Mouse (Mus musculus) midbrain, embryonic 14.5 days (tissue): ENCODE measurements around the gene Cdc42ep3. TPM values are rescaled to one million over a fixed set of nuclear protein-coding genes. Genes with fewer than 3 reads are reported as not detected.

Experiments used
- ATAC-seq: fragments of 200-750 bp; cut with Nextera tagmentation; 2 replicates; pipeline ENCODE4 v1.8.0; 2017; ENCODE audit warnings: moderate number of reproducible peaks, moderate library complexity; ENCODE audit not compliant: low FRiP score, low TSS enrichment
- DNase-seq: peaks from one replicate; pipeline ENCODE4 v3.0.0-alpha.2; 2015
- H3K27ac ChIP-seq: fragments of 300-500 bp; sonication (generic); replicated peaks from 2 replicates; pipeline ENCODE4 v1.5.1; 2014; ENCODE audit warnings: mild to moderate bottlenecking, low read depth, low read length, moderate library complexity
- H3K27me3 ChIP-seq: fragments of 300-500 bp; sonication (generic); 2 replicates; pipeline ENCODE4 v1.6.1; 2014; ENCODE audit warnings: low read length, control low read depth, mixed read lengths; ENCODE audit not compliant: control insufficient read depth, insufficient read depth
- H3K36me3 ChIP-seq: fragments of 300-500 bp; sonication (generic); 2 replicates; pipeline ENCODE4 v1.6.1; 2014; ENCODE audit warnings: low read length, control low read depth; ENCODE audit not compliant: control insufficient read depth, insufficient read depth
- H3K4me1 ChIP-seq: fragments of 300-500 bp; sonication (generic); 2 replicates; pipeline ENCODE4 v1.6.1; 2014; ENCODE audit warnings: mild to moderate bottlenecking, antibody characterized with exemption, low read length, control low read depth; ENCODE audit not compliant: control insufficient read depth, insufficient read depth
- H3K4me2 ChIP-seq: fragments of 300-500 bp; sonication (generic); 2 replicates; pipeline ENCODE4 v1.6.1; 2014; ENCODE audit warnings: mild to moderate bottlenecking, low read length, moderate library complexity
- H3K4me3 ChIP-seq: fragments of 300-500 bp; sonication (generic); replicated peaks from 2 replicates; pipeline ENCODE4 v1.5.1; 2014; ENCODE audit warnings: low read depth, low read length
- H3K9ac ChIP-seq: fragments of 300-500 bp; sonication (generic); replicated peaks from 2 replicates; pipeline ENCODE4 v1.6.1; 2014; ENCODE audit warnings: mild to moderate bottlenecking, low read length, moderate library complexity
- H3K9me3 ChIP-seq: fragments of 300-500 bp; sonication (generic); 2 replicates; pipeline ENCODE4 v1.6.1; 2016; ENCODE audit warnings: low read length, control low read depth, mixed read lengths; ENCODE audit not compliant: control insufficient read depth
- WGBS: fragments of 180-500 bp; shearing (Covaris S2); extraction: QIAGEN DNeasy Blood & Tissue Kit; methylation state at CpG from one replicate; pipeline ENCODE4 v1.1.7; 2014; 5-methylcytosine and 5-hydroxymethylcytosine counted together
- polyA plus RNA-seq: library from polyadenylated mRNA; unstranded; fragments of >200 nt; fragmentation: Nextera tagmentation; extraction: Ambion mirVana; gene quantifications from 2 replicates; pipeline ENCODE4 v1.2.1, GENCODE M21; 2014

The Cdc42ep3 gene
- polyA plus RNA-seq, 1 experiment from 2014 or later, result 46.5 TPM

DNA sequence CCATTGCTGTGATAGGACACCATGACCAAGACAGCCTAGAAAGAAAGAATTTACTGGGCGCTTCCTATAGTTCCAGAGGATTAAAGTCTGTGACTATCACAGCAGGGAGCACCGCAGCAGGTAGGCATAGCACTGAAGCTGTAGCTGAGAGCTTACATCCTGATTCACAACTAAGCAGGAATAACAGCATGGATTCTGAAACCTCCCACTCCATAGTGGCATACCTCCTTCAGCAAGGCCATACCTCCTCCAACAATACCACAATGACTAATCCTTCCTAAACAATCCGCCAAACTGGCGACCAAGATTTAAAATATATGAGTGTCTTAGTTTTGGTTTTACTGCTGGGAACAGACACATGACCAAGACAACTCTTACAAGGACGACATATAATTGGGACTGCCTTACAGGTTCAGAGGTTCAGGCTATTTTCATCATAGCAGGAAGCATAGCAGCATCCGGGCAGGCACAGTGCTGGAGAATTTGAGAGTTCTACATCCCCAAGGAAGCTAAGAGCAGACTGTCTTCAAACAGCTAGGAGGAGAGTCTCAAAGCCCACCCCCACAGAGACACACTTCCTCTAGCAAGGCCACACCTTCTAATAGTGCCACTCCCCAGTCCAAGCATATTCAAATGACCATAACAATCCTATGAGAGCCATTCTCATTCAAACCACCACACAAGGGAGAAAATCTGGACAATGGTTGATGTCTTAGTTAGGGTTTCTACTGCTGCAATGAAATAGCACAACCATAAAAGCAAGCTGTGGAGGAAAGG lies 21.7 kb upstream of the Cdc42ep3 start:
- H3K36me3 ChIP-seq, result no peaks in the 10 kb centered on the region
- no peaks in the 10 kb centered on the region for H3K27me3 ChIP-seq
- H3K9ac ChIP-seq, result no peak overlapping the region
- DNase-seq (no peak), ATAC-seq (no peak)
- no peaks in the 10 kb centered on the region for H3K9me3 ChIP-seq
- WGBS, result 61% methylated on average over 6 of the region's 6 CpGs
- no peaks in the 10 kb centered on the region for H3K4me1 ChIP-seq
- H3K4me3 ChIP-seq, result no peak overlapping the region
- no peak overlapping the region for H3K27ac ChIP-seq
- H3K4me2 ChIP-seq, result no peak overlapping the region

DNA sequence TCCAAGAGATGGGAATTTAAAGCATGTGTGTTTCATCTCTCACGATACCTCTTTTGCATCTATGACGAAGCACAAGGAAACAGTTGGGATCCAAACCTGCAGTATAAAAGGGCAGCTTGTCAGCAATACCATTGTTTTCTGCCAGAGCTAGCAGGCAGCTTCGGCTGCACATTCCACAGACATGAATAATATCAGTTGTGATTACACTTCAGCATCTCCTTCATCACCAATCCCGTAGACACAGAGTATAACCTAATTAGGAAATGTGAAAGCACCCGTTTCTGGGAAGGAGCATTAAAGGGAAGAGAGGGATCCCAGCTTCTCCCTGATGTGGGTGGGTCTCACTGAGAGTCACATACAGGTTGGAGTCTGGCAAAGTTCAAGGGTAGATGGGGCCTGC lies 18.1 kb upstream of the Cdc42ep3 start:
- H3K27ac ChIP-seq, result no peak overlapping the region
- H3K4me3 ChIP-seq, result no peak overlapping the region
- H3K9me3 ChIP-seq, result no peaks in the 10 kb centered on the region
- H3K36me3 ChIP-seq, result no peaks in the 10 kb centered on the region
- H3K4me2 ChIP-seq, result no peak overlapping the region
- H3K27me3 ChIP-seq, result no peaks in the 10 kb centered on the region
- DNase-seq, result no peak
- no peak overlapping the region for H3K9ac ChIP-seq
- WGBS, result 79% methylated on average over 5 of the region's 5 CpGs
- no peak for ATAC-seq
- no peaks in the 10 kb centered on the region for H3K4me1 ChIP-seq

DNA sequence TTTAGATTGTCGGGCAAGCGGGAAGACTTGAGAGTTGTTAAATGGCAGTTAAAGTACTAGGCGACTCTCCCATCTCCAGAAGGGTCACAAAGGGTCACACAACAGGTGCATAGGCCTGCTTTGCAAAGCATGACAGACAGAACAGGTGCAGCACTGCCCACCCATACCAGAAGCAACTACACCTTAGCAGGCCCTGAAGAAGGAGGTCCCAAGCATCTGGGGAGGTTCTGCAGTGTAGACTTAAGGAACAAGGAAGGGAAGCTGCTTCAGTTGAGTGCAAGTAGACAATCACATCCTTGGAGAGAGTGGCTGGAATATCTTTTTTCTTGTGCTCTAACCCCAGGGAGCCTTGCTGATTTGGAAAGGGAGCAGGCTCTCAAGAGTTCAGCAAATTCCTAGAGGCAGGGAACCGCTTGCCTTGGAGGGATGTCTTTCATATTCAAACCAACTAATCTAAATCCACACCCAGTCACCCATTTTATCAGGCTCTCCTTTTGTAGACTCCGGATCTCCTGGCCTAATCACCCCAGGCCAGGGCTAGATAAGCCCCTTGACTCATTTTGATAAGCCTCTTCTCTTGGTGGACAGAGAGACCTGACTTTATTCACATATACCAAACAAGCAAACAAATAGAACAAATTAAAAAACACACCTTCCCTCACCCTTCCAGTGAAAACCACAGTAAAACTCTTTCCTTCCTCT lies 10.0 kb upstream of the Cdc42ep3 start:
- H3K9ac ChIP-seq, result no peak overlapping the region
- no peak overlapping the region for H3K4me3 ChIP-seq
- H3K27me3 ChIP-seq, result no peaks in the 10 kb centered on the region
- H3K4me1 ChIP-seq, result no peaks in the 10 kb centered on the region
- no peaks in the 10 kb centered on the region for H3K9me3 ChIP-seq
- no peaks in the 10 kb centered on the region for H3K36me3 ChIP-seq
- no peak overlapping the region for H3K4me2 ChIP-seq
- DNase-seq (no peak), ATAC-seq (no peak)
- no peak overlapping the region for H3K27ac ChIP-seq
- 40% methylated on average over 5 of the region's 5 CpGs for WGBS

- Histone ChIP-seq H3K4me2 (peak overlapping the region; percentile 72), H3K36me3 (no peaks in the 10 kb centered on the region), H3K27me3 (no peaks in the 10 kb centered on the region), H3K4me1 (peaks cover 16% of the 10 kb centered on the region), H3K9me3 (no peaks in the 10 kb centered on the region), H3K9ac (peak overlapping the region; percentile 95), H3K27ac (peak overlapping the region; percentile 97), H3K4me3 (peak overlapping the region; percentile 67)
- ATAC-seq, result peak; percentile 28
- WGBS, result 12% methylated on average over 24 of the region's 24 CpGs
- peak; percentile 68 for DNase-seq
Measured at GRCm38 (mm10) chr17:79356071-79356601, 1.2 kb upstream of the Cdc42ep3 start.

DNA sequence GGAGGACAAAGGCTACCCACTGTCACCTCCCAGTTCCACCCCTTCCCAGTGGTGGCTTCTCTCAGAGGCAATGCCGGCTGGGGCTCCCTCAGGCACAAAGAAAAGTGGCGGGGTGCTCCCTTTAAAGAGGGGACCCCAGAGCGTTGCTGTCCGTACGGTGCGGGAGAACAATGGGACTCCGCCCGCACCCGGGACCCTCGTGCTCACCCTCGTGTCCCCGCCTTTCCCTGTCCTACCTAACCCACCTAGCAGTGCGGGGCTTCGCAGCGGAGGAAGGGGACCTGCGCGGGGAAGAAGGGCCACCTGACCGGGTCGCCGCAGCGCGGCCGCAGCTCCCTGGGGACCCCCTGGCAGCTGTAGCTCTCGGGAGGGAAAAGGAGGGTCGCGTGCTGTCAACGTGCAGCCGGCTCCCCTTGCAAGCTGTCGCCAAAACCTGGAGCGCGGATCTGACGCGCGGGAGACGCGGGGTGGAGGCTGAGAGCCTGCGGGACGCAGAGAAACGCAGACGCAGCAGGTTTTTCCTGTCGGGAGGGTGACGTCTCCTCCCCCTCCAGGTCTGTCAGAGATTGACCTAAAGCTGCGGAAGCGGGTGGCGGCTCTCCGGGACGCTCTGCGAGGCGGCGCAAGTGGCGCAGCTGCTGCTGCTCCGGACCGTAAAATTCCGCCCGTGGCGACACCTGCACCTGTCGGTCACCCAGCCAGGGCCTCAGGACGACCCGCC lies 540 bp upstream of the Cdc42ep3 start:
- Histone ChIP-seq H3K9ac (peak overlapping the region; percentile 95), H3K4me2 (peak overlapping the region; percentile 72), H3K36me3 (no peaks in the 10 kb centered on the region), H3K4me1 (peaks cover 16% of the 10 kb centered on the region), H3K27ac (peak overlapping the region; percentile 97), H3K9me3 (no peaks in the 10 kb centered on the region), H3K27me3 (no peaks in the 10 kb centered on the region), H3K4me3 (peak overlapping the region; percentile 67)
- DNase-seq (peak; percentile 93), ATAC-seq (peak; percentile 82)
- WGBS, result under 1% methylated on average over 59 of the region's 59 CpGs

GRCm38 (mm10) chr17:79354174-79354443 lies 782 bp downstream of the Cdc42ep3 start:
- peak overlapping the region; percentile 67 for H3K4me3 ChIP-seq
- peak overlapping the region; percentile 72 for H3K4me2 ChIP-seq
- DNase-seq, result no peak
- under 1% methylated on average over 6 of the region's 6 CpGs for WGBS
- no peak for ATAC-seq
- no peaks in the 10 kb centered on the region for H3K36me3 ChIP-seq
- H3K4me1 ChIP-seq, result peaks cover 16% of the 10 kb centered on the region
- H3K9ac ChIP-seq, result peak overlapping the region; percentile 95
- H3K9me3 ChIP-seq, result no peaks in the 10 kb centered on the region
- H3K27ac ChIP-seq, result peak overlapping the region; percentile 97
- no peaks in the 10 kb centered on the region for H3K27me3 ChIP-seq

DNA sequence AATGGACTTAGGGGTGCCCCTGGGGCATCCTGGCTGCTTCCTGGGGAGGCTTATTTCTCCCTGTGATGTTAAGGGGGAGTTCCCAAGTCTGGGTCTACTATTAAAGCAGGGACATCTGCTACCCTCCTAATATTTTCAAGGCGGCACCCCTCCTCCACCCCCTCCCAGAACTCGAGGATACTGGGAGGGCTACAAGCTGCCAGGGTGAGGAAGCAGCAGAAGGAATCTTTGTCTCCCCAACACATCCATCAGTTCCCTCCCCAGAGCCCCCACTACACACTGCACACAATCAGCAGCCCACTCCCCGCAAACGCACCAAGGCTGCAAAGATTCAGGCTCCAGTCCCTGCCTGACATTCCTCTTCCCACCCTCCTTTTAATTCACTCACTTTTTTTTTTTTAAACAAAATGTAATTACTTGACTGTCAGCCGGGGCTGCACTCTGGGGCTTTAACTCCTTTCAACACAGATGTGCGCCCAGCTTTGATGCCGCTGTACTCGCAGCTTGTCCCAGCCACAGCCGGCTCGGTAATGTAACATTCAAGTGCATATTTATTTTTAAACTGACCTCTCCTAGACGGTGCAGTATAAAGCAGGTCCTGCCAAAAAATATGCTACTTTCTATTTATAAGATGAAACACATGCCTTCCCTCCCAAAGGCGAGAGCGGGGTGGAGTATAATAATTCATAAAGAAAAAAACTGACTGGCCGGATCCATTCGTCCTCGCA lies 1.3 kb downstream of the Cdc42ep3 start:
- Histone ChIP-seq H3K9ac (peak overlapping the region; percentile 95), H3K4me3 (peak overlapping the region; percentile 67), H3K27ac (peak overlapping the region; percentile 97; the same call in 1 of the 2 replicates), H3K9me3 (no peaks in the 10 kb centered on the region), H3K4me1 (peaks cover 16% of the 10 kb centered on the region), H3K4me2 (peak overlapping the region; percentile 72), H3K27me3 (no peaks in the 10 kb centered on the region), H3K36me3 (no peaks in the 10 kb centered on the region)
- no peak for ATAC-seq
- DNase-seq, result peak; percentile 63
- 2% methylated on average over 16 of the region's 16 CpGs for WGBS

- WGBS, result 78% methylated on average over 11 of the region's 11 CpGs
Measured at GRCm38 (mm10) chr17:79350751-79351191, 4.1 kb downstream of the Cdc42ep3 start.

More at GRCm38 (mm10) chr17:79350751-79351191, 4.1 kb downstream of the Cdc42ep3 start:
- Histone ChIP-seq H3K4me2 (no peak overlapping the region), H3K36me3 (no peaks in the 10 kb centered on the region), H3K4me1 (peaks cover 16% of the 10 kb centered on the region), H3K4me3 (no peak overlapping the region), H3K27me3 (no peaks in the 10 kb centered on the region), H3K9me3 (no peaks in the 10 kb centered on the region), H3K9ac (no peak overlapping the region), H3K27ac (no peak overlapping the region)
- DNase-seq (no peak), ATAC-seq (no peak)
